Mouse (Mus musculus): ENCODE results near the gene Gpr6.

The Gpr6 gene

DNA sequence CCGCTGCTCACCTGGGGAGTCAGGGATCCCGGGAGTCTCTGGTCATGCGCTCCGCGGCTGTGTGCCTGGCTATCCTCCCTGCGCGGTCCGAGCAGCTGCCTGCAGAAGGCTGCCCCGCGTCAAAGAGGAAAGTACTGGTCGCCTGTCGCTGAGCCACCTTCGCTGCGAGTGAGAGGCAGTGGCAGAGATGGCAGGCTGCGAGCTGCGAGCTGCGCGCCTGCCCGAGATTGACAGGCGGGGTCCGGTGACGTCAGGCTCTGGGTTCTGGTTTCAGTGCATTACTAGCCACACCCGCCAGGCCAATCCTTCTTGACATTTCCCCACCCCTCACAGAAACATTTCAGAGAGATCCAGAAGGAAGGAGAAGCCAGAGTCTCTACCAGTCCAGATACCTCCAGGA, at the start of gene Gpr6:
TSS of gene Gpr6 (minus strand) at position 170 of the 400 bp plus-strand sequence.
- peak; percentile 51 to 56 for DNase-seq

DNA sequence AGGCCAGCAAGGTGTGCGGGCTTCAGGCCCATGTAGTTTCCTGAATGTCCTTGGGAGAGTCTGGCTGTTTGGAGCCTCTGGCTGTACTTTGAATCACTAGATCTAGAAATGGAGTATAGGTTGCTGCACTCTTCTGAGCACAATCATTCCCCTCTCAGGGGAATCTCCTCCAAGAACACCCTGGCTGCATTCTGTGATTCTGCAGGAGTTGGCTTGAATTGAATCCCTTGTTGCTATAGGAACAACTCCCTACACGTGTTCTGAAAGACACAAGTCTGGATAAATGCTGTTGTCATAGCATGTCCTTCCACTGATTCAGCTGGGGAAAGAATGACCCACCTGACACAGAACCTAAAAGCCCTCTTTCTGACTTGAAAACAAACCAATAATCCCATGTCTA, 28.0 kb upstream of the Gpr6 start:
- DNase-seq = no peak

DNA sequence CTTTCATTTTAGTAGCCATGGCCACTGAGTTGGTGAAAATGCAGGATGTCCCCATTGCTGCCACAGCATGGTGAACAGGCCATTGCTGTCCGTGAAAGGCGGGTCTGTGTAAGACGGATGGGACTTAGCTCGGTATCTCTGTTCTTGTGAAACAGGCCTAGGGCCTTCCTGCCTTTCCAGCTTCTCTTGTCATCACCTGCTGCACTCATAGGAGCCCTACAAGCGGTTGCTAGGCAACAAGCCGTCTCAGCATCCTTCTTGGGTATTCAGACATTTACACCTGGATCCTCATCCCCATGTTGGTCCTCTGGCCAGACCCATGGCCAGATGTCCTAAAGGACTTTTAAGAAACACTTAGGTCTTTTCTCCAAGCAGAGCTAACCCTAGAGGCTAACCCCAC, 26.1 kb upstream of the Gpr6 start:
- no peak for DNase-seq

DNA sequence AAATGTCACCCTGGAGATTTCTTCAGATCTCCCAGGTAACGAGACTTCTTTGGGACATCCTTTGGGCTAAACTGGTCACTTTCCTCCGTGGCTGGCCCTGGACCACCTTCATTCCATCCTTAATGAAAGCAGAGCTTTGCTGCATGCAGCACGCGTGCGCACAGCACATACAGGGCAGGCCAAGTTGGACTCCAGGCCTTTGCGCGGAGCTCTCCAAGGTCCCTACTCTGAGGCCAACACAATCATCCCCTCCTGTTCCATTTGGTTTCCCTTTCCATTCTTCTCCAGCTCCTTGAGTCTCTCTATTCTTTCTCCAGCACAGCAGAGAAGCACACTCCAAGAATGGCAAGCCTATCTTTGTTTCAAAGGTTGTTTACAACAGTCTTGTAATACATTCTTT, 16.8 kb upstream of the Gpr6 start:
- no peak for DNase-seq

DNA sequence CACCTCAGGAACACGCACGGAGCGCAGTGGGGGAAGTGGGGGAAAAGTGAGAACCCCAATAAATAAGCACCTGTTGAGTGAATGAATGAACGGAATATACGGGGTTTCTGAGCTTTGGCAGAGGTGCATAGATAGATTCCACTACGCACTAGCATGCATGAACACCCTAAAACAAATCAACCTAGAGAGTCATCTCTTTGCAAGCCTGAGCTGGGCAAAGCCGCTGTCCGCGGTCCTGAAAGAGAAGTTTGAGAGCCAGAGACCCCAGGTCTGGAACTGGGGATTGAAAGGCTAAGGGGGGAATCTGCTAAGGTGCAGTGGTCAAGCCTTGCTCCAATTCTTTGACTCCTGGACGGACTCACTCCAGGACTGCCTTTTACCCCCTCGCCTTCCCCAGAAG, 389 bp downstream of the Gpr6 start:
- DNase-seq = no peak

DNA sequence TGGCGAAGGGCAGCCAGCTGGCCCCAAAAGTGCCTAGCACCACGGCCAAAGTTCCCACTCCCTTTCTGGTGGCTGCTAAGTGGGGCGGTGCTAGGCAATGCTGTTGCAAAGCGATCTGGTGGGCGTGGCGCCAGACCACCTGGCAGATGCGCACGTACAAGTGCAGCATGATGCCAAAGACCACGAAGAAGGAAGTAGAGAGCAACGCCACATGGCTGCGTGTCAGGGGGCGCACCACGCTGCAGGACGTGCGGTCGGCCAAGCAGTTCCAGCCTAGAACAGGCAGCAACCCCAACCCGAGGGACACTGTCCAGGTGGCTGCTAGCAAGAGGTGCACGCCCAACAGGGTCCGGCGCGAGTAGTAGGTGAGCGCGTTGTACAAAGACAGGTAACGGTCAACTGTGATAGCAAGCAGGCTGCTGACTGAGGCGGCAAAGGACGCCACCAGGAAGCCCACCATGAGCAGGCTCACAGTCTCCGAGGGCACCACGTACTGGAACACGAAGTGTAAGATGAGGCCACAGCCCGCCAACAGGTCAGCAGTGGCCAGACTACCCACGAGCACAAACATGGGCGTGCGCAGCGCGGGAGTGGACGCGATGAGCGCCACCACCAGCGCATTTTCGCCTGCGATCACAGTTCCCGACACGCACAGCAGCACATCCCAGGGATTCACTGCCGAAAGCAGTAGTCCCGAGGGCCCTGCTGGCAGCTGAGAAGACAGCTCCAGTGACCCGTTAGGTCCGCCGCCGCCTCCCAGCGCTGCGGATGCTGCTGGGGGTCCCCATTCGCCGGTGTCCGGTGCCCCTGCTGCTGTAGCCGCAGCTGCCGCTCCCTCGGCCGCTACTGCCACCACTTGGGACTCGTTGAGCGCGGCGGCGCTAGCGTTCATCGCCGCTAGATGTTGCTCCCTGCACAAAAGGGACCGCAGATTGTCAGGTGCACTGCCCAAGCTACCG, 1.1 kb downstream of the Gpr6 start:
- peak; percentile 39 to 62 for DNase-seq

DNA sequence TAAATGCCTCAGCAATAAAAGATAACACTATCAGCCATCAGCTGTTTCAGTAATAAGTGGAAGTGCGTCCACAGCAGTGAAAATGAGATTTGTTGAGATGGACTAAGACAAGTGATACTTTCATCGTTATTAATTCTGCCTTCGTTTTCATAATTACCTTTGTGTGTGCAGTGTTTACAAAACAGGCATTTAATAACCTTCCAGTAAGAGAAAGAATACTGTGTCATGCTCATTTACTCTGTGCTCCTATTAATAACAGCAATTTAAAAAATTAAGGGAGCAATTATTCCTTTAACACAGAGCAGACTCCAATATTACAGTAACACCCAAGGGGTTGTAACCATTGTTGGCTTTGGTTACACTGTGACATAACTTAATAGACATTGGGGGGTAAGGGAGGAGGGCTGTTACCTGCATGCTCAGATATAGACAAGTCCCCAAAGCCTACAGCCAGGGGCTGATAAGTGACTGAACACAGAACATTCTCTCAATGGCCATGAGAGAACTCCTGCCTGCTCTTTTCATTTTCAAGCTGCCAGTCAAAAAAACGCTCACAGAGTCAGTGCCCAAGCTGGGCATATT, 11.7 kb downstream of the Gpr6 start:
- no peak for DNase-seq

DNA sequence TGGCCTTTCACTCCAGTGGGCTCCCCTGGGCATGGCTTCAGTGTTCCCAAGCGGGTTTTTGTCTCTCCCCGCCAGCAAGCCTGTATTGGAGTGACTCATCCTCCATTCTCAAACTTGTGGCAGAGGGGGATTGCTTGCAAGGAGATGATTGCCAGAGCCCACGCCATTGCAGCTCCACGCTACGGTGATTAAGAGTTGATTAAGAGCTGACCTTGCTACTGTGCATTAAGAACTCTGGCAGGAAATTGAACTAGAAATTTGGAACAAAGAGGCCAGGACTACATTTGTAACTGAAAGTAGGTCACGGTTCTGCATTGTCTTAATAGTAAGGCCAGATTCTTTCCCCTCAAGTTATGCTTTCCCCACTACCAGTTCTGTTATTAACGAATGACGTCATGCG, 16.5 kb downstream of the Gpr6 start:
- no peak for DNase-seq

DNA sequence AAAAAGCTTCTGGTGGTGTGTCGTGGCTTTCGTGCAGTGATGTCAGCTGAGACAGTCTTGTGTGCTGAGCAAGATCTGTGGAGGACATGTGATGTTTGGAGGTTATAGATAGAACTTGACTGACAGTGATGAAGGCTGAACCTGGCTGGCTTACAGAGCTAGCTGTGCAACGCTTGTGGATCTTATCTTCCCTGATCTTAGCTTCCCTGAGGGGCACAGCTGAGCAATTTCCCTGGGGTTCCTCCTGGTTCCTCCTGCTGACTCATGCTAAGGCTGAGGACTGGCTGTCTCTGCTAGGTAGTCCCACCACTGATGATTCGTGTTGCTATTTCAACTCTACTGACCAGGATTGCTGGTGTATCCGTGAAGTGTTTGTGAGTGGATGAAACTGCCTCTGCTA, 18.1 kb downstream of the Gpr6 start:
- no peak for DNase-seq

DNA sequence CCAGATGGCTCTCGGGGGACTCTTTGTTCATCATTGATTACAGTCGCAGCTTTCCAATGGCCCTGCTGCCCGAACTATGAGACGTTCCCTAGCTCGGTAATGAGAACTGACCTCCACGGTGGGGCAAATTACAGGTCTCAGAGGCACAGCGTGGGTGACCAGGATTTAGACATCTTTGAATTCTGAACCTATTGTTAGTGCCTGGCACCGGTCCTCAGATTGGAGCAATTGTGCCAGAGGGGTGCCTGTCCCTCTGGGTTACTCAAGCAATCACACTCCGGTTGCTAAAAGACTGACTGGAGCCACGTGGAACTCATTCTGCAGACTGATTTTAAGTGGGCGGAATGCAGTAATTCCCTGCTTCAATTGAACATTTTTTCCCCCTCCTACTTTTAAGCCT, 29.8 kb downstream of the Gpr6 start:
- DNase-seq = no peak

DNA sequence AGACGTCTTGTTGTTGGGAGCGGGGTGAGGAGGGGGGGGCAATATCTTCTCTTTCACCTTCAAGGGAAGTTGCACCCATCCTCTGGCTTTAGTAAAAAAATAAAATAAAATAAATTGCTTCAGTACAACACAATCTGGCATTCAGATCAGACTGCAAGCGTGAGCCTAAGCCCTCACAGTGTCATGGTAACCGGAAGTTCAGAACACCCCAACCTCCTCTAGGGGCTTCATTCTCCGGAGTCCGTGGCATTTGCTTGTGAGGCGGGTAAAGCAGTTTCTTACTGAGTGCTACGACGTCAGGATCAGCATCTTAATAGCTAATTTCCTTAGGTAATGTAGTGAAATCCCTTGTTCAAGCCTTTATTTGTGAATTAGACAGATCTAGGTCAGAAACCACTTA, 30.6 kb downstream of the Gpr6 start:
- DNase-seq = no peak

DNA sequence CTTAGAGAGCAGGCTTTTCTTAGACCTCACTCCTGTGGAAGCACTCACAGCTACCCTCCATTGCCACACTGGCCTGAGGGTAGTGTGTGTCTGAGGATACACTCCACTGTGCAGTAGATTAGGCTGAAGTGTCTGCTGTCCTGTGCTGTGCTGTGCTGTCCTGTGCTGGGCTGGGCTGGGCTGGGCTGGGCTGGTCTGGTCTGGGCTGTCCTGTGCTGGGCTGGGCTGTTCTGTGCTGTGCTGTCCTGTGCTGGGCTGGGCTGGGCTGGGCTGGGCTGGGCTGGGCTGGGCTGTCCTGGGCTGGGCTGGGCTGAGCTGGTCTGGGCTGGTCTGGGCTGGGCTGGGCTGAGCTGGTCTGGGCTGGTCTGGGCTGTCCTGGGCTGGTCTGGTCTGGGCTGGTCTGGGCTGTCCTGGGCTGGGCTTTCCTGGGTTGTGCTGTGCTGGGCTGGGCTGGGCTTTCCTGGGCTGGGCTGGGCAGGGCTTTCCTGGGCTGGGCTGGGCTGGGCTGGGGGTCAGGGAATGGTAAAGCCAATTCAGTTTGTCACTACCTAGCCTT, 31.5 kb downstream of the Gpr6 start:
- DNase-seq = no peak

DNA sequence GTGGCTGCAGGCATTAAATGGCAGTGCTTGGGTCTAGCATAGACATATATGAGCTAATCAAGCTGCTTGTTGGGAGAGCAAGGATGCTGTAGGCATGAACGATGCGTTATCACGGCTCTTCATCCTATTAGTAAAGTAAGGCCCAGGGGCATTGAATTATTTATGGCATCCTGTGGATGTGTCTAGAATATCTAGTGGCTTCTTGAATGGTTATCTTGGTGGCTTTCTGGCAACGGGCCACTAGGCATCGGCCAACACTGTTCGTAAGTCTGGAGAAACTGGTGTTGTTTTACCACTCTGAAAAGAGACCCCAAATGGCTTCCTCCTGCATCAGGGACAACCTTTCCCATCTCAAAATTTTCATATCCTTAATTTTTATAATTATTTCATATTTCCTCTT, 33.6 kb downstream of the Gpr6 start:
- no peak for DNase-seq

DNA sequence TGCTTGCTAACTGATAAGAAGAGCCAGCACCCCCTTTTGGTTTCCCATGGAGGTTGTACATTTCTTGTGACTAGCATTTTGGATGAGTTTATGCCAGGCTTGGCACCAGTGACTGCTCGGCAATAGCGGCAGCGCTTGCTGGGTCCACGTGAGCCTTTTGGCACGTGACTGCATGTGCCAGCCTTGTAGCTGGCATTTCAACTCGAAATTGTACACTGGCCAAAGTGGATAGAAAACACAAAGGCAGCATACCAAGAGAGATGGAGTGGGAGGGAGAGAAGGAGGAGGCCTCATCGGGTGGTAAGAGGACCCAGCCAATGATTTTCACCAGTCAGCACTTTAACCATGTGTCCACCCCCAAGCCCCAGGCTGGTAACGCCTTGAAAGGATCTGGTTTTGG, 34.4 kb downstream of the Gpr6 start:
- peak; percentile 42 to 48 for DNase-seq

DNA sequence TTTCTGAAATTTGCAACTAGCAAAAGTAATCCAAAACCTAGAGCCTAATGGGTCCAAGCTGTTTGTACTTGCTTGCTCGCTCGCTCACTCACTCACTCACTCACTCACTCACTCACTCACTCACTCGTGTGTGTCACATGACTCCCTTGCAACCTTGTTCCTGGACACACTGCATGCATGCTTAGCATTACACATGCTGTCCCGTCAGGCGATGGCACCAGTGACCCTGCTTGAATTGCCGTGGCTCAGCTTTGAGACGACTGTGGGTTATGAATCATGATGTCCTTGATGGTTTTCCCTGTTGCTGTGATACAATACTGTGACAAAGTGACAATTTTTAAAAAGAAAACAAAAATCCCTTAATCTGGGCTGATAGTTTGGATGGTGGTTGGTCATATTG, 39.3 kb downstream of the Gpr6 start:
- no peak for DNase-seq

DNA sequence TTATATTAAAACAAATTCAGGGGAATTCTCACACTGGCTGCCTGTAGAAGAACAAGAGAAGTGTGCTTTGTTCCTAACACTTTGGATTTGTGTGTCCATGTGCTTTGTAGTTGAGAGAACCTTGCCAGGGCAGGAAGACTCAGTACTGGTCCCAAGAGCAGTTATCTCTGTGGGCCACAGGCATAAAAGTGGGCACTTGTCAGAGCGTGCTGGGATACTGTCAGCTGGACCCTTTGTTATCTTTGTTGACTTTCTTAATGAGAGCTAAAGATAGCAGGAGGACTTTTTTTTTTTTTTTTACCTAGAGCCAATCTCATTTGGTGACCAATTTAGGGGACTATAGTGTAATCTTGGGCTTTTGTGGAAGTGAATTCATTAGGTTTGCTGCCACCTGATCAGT, 47.2 kb downstream of the Gpr6 start:
- DNase-seq = no peak

DNA sequence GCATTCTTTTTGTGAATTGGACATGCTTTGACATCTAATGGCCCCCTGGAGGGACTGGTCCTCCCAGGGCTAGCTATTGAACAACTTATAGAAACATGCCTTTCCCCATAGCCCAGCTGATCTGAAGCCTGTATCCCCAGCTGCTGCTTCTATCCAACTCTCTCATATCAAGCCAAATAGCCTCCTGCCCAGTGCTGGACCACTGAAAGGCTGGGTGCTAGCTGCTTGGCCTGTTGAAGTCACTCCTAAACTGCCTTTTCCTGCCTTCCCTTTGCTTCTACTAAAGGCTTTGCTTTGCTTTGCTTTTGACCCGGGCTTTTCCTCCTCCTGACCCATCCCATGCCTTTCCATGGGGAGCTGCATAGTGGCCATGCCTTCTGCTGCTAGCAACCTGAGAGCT, 47.7 kb downstream of the Gpr6 start:
- no peak for DNase-seq

DNA sequence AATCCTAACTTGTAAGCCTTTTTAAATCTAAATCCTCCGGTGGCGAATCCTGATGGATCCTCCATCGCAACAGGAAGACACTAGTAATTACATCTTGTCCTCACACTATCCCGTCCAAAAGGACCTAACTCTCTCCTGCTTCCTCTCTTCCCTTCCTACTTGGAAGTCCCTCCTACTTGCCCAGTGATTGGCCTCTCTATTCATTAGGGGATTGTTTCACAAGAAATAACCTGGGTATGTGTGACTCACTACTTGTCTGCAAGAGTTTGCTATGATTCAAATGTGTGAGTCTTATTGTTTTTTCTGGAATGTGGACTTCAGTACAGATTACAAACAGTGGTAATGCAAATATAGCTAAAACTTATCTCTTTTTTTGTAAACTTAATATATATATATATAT, 49.9 kb downstream of the Gpr6 start:
- DNase-seq = no peak
